Comparison of ENCODE assay signal across 12 mouse cellular contexts in genomic region chr11:77914598-77915260, GRCm38 (mm10). TPM values are rescaled to one million over a fixed set of nuclear protein-coding genes. Genes with fewer than 3 reads are reported as not detected.
DNase-seq lines count a peak whose midpoint lies in the region; ATAC-seq and TF ChIP-seq lines count a peak whose summit lies in the region.
"Had no signal": no experiment of that assay in that cellular context is flagged by ENCODE, and none has a peak within 500 bp of the region (broad histone marks: within the 10 kb centered on the region; RNA-seq: fewer than 3 reads in every experiment).

No protein-coding gene starts in this region.

- peaks cover 84% of the 10 kb centered on the region for H3K27me3 ChIP-seq in heart, embryonic 10.5 days (ENCODE audit: insufficient read depth, poor library complexity, severe bottlenecking)
- H3K27me3 ChIP-seq in hindbrain, embryonic 11.5 days (ENCODE audit: control insufficient read depth, insufficient read depth, low read length): peaks cover 37% of the 10 kb centered on the region
- H3K27me3 ChIP-seq in limb, embryonic 15.5 days: peaks cover 55% of the 10 kb centered on the region

- no peak for DNase-seq in heart, embryonic 10.5 days (ENCODE audit: low spot score)
- DNase-seq in heart, postnatal 4 days: no peak
- DNase-seq in brain, embryonic 14.5 days (ENCODE audit: low read depth): peak; percentile 61
- DNase-seq in hindbrain, embryonic 11.5 days (ENCODE audit: low spot score): no peak
- DNase-seq in T-cell, adult 2 months (ENCODE audit: low spot score): no peak
- no peak for DNase-seq in spleen, adult 18-20 months
- no peak for DNase-seq in lung, postnatal 14 days
- DNase-seq: cerebellum, postnatal 25 days; lung, adult 18-20 months had no signal

- H3K9me3 ChIP-seq in heart, embryonic 10.5 days: no peaks in the 10 kb centered on the region
- no peaks in the 10 kb centered on the region for H3K9me3 ChIP-seq in hindbrain, embryonic 11.5 days (ENCODE audit: control insufficient read depth, low read length)
- H3K9me3 ChIP-seq in limb, embryonic 15.5 days: no peaks in the 10 kb centered on the region

- no peak for TF ChIP-seq POLR2A in brain, embryonic 14.5 days (IDR thresholded peaks at IDR 0.05; ENCODE audit: borderline replicate concordance, extremely low read depth, insufficient read depth, insufficient read length, poor library complexity, severe bottlenecking)

- no peak overlapping the region for H3K27ac ChIP-seq in heart, embryonic 10.5 days
- no peak overlapping the region for H3K27ac ChIP-seq in hindbrain, embryonic 11.5 days (ENCODE audit: low read depth, low read length)
- no peak overlapping the region for H3K27ac ChIP-seq in limb, embryonic 15.5 days

- no peak for TF ChIP-seq CTCF in brain, embryonic 14.5 days (IDR thresholded peaks at IDR 0.05; ENCODE audit: borderline replicate concordance, extremely low read depth, insufficient read depth, insufficient read length)

- H3K36me3 ChIP-seq in heart, embryonic 10.5 days: no peaks in the 10 kb centered on the region
- no peaks in the 10 kb centered on the region for H3K36me3 ChIP-seq in hindbrain, embryonic 11.5 days (ENCODE audit: control insufficient read depth, insufficient read depth, low read length)
- no peaks in the 10 kb centered on the region for H3K36me3 ChIP-seq in limb, embryonic 15.5 days

- 0 out of 2 replicates have a peak overlapping the region, but pooled peaks have one; percentile 9 for H3K4me2 ChIP-seq in hindbrain, embryonic 11.5 days (replicated peaks; ENCODE audit: low read depth, low read length)
- H3K4me2 ChIP-seq in limb, embryonic 15.5 days: 0 out of 2 replicates have a peak overlapping the region, but pooled peaks have one; percentile 20

- peak overlapping the region; percentile 44 for H3K4me3 ChIP-seq in heart, embryonic 10.5 days
- H3K4me3 ChIP-seq in hindbrain, embryonic 11.5 days (ENCODE audit: low read depth, low read length): no peak overlapping the region
- no peak overlapping the region for H3K4me3 ChIP-seq in limb, embryonic 15.5 days

- WGBS in heart, embryonic 10.5 days: 4% methylated on average over 32 of the region's 32 CpGs
- 3% methylated on average over 31 of the region's 32 CpGs for WGBS in hindbrain, embryonic 11.5 days
- WGBS in limb, embryonic 15.5 days: 2% methylated on average over 32 of the region's 32 CpGs

- no peak overlapping the region for H3K9ac ChIP-seq in hindbrain, embryonic 11.5 days (ENCODE audit: low read depth, low read length)
- no peak overlapping the region for H3K9ac ChIP-seq in limb, embryonic 15.5 days

- H3K4me1 ChIP-seq in heart, embryonic 10.5 days: peaks cover 10% of the 10 kb centered on the region
- H3K4me1 ChIP-seq in hindbrain, embryonic 11.5 days (replicated peaks; ENCODE audit: control insufficient read depth, insufficient read depth, low read length): peaks cover 8% of the 10 kb centered on the region
- peaks cover 17% of the 10 kb centered on the region for H3K4me1 ChIP-seq in limb, embryonic 15.5 days

- no peak for ATAC-seq in hindbrain, embryonic 11.5 days (ENCODE audit: low FRiP score)
- no peak for ATAC-seq in limb, embryonic 15.5 days (ENCODE audit: insufficient number of reproducible peaks, low FRiP score, low TSS enrichment, low read depth)
- ATAC-seq: Patski had no signal

RNA-seq across cellular contexts. Expression of gene Sez6, which starts 15.9 kb away (rescaled TPM):
- polyA plus RNA-seq in heart, embryonic 10.5 days (2016; fragmentation: Nextera tagmentation; extraction: Ambion mirVana): 0.05 and 0.30 TPM in 2 replicates
- total RNA-seq in heart, postnatal 4 days (2021): under 1 TPM; 0.14 to 0.19 TPM
- 173 and 174 TPM in 2 replicates for polyA plus RNA-seq in brain, embryonic 14.5 days (2012; rRNA removed)
- 13.3 TPM in 2 replicates for polyA plus RNA-seq in hindbrain, embryonic 11.5 days (2014; fragmentation: Nextera tagmentation; extraction: Ambion mirVana)
- 0.42 and 0.84 TPM in 2 replicates for polyA plus RNA-seq in limb, embryonic 15.5 days (2015; fragmentation: Nextera tagmentation; extraction: Ambion mirVana)
- total RNA-seq: neutrophil, adult 5-6 weeks had no signal
- polyA plus RNA-seq: Patski had no signal

RNA-seq across cellular contexts. Expression of gene Pipox, which starts 20.8 kb away (rescaled TPM):
- polyA plus RNA-seq in heart, embryonic 10.5 days (2016; fragmentation: Nextera tagmentation; extraction: Ambion mirVana): 2.0 and 3.0 TPM in 2 replicates
- 1 to 10 TPM; 1.9 to 2.5 TPM for total RNA-seq in heart, postnatal 4 days (2021)
- 10.0 and 19.2 TPM in 2 replicates for polyA plus RNA-seq in brain, embryonic 14.5 days (2012; rRNA removed)
- polyA plus RNA-seq in hindbrain, embryonic 11.5 days (2014; fragmentation: Nextera tagmentation; extraction: Ambion mirVana): 7.6 and 8.6 TPM in 2 replicates
- 0.74 and 0.91 TPM in 2 replicates for polyA plus RNA-seq in limb, embryonic 15.5 days (2015; fragmentation: Nextera tagmentation; extraction: Ambion mirVana)
- total RNA-seq: neutrophil, adult 5-6 weeks had no signal

Comparison
In these comparisons a context has a peak if more than half of its experiments do, and no peak if none do; other contexts are left out.
1. RNA of gene Sez6, which starts 15.9 kb away (polyA plus RNA-seq): 173 to 174 TPM in brain, embryonic 14.5 days; 13.3 TPM in hindbrain, embryonic 11.5 days, 0.42 to 0.84 TPM in limb, embryonic 15.5 days and 0.05 to 0.30 TPM in heart, embryonic 10.5 days; every median in the first group is over 10 times any median in the second.